Mouse (Mus musculus): ENCODE measurements around the gene Sstr5.

Sstr5 gene

GRCm38 (mm10) chr17:25497013-25497412 is at the start of gene Sstr5:
Gene Sstr5, minus strand, starts transcription at chr17:25497288.
- DNase-seq (ENCODE audit: low spot score in 2 of 2): peak in 1 of 2 experiments; percentile 19

DNA sequence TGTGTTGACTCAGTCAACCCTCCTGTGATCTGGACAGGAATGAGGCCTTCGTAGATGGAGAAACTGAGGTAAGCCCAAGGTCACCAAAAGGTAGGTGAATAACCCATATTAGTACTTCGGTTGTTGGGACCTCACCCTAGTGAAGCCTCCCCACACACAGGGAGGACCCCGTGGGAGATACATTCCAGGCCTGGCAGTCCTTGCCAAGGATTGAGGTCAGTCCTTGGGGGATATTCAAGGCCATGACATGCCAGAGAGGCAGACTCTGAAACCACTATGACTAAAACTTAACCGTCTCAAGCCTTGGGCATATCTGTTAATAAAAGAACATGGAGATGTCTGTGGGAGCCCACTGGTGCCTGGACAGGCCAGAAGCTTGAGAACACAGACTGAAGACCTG is 44.7 kb upstream of the Sstr5 start:
- DNase-seq (ENCODE audit: low spot score in 2 of 2): no peak

DNA sequence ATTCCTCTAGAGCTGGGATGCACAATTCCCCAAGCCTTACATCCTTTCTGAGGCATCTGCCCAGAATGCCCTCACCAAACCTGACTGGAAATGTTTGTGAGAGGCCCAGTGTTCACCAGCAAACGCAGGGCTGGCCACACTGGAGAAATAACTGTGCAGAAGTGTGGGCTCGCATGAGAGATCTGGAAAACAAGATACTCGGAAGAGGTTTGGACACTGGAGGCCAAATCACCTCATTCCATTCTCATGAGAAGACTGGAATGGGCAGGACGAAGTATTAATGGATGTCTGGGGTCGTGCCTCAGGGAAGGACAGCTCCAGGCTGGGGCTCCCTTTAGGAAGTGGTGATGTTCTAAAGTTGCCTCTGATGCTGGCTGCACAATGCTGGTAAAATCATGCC is 43.6 kb upstream of the Sstr5 start:
- DNase-seq (ENCODE audit: low spot score in 2 of 2): no peak

- DNase-seq (ENCODE audit: low spot score in 2 of 2): peak; percentile 30 to 39
Observed at GRCm38 (mm10) chr17:25538945-25539875, 42.1 kb upstream of the Sstr5 start.

- DNase-seq (ENCODE audit: low spot score in 2 of 2): no peak
Observed at GRCm38 (mm10) chr17:25530357-25531022, 33.4 kb upstream of the Sstr5 start.

DNA sequence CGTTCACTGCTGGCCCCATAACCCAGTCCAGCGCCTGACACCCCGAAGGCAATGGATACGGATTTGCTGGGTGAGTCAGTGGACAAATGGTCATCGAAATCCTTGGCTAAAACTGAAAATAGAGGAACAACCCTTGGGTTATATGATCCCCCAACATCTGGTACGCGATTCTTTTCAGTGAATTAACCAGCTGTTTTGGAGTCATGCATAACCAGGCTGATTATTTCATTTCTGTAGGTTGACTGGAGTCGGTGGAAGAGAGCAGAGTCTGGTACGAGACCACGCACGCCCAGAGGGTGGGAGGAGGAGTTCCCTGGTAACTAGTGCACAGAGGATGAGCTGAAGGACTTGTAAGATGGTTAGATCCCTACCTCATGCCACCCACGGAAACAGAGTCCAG is 25.0 kb upstream of the Sstr5 start:
- DNase-seq (ENCODE audit: low spot score in 2 of 2): no peak

DNA sequence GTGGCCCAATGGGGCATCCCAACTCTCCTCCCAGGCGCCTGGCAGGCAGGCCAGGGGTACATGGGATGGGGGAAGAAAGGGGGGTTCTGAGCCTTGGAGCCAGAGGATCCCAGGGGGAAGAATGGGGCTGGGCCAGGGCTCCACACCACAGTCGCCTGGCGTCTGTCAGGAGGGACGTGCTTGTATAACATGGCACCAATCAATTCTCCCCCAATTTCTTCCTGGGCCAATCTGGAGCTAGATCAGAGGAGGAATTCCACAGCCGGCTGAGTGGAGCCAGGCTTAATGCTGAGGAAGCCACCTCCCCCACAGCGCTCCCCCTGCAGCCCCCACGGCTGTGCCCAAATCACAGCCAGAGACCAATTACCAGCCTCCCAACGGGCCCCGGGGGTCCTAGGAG is 23.4 kb upstream of the Sstr5 start:
- DNase-seq (ENCODE audit: low spot score in 2 of 2): no peak

DNA sequence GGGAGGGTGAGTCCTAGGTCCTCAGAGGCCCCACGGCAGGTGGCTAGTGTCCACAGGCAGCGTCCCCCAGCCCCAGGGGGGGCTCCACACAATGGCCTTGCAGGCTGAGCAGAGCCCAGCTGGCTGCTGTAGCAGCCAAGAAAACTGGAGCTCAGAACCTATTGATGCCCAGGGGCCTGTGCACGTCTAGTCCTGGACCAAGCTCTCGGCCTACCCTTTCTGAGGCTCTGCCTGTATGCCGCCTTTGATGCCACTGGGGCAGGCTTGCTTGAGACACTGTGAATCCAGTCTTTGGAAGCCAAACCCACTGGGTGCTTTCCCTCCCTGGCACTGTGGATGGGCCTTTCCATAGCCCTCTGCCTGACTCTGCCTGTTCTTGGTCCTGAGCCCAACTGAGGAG is 22.4 kb upstream of the Sstr5 start:
- DNase-seq (ENCODE audit: low spot score in 2 of 2): no peak

- no peak for DNase-seq (ENCODE audit: low spot score in 2 of 2)
Observed at GRCm38 (mm10) chr17:25518144-25518543, 21.1 kb upstream of the Sstr5 start.

DNA sequence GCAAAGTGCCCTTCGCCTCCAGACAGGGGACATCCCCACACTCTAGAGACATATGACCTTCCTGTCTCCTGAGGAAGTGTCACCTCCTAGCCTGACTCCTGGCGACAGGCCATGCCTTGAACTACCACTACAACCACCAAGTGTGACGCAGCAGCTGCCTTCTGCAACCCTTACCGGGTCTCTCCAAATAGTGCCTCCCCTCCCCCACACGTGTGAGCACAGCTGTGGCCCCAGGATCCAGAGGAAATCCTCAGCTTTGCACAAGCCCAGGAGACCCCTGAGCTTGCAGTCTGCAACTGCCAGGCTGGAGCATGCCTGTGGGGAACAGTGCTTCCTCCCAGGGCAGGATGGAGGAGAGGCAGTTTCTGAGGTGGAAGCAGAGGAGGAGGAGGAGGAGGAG is 19.2 kb upstream of the Sstr5 start:
- DNase-seq (ENCODE audit: low spot score in 2 of 2): no peak

- DNase-seq (ENCODE audit: low spot score in 2 of 2): no peak
Observed at GRCm38 (mm10) chr17:25514055-25514454, 17.0 kb upstream of the Sstr5 start.

DNA sequence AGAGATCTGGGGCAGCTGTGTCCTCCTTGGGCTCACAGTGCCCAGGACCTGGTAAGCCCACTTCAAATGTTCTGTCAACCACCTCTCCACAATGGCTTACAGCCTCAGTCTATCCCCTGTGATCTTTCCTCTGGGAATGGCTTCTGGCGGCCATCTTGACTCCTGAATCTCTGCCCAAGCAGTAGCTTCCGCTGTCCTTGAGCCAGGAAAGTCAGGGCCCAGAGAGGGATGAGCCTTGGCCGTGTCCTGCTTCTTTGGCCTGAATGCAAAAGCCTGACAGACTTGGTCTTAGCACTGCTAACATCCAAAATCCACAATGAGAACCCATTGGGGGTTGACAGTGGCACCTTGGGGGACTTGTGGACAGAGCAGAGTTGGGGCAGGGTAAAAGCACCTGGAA is 14.8 kb upstream of the Sstr5 start:
- no peak for DNase-seq (ENCODE audit: low spot score in 2 of 2)

DNA sequence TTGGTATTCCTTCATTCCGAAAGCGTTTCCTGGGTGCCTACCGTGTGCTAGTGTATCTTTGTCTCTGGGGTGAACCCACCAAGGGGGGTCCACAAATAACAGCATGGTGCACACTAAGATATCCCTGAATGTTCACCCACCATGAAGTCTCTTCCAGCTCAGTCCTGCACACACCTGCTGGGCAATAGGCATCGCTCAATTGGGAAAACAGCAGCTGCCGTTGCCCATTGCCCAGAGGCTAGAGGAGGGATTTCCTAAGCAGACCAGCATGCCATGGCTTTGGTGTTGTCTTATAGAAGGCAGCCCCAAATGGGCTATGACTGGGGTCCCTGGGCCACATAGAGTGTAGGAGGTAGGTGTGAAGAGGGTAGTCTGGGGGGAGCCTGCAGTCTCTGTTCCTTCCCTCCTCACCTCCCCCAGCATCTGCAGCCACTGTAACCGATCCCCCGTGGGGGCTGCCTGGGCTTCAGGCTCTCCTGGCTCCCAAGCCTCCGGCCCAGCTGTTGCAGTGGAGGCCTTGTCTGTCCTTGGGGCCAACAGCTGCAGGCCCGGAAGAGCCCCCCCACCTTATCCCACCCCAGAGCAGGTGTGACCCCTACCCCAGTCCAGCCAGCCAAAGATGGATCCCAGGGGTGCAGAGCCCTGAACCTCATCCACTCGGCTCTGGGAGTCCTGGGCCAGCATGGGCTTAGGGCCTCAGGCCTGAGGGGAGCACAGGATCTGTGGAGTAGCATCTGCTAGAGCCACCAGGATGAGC is 13.2 kb upstream of the Sstr5 start:
- no peak for DNase-seq (ENCODE audit: low spot score in 2 of 2)

DNA sequence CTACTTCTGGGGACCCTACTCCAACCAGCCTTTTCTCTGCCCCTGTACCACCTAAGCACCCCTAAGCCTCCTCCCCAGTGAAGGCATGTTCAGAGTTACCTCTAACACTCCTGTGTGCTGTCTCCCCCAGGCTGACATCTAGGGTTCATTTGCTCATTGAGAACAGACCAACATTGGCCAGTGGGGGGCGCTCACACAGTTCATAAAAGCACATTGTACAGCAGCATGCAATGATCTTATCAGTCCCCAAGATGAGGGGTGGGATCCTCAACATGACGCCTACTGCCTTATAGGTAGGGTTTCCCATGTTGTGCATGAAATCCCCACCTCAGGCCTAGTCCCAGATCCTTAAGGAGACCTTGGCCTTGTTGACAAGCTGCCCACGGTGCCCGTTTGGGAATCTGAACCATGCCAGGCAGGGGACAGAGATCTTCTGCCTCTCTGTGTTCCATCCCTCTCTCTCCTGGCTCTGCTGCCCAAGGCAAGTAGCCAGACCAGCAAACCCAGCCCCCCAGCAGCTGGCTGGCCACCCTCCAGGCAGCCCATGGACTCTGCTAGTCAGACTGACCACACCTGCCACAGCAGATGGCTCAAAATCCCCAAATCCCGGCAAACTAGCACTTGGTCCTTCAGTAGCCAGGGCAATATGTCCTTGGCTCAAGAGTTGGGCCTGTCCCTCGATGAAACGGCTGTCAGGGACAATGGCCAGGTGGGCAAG is 11.9 kb upstream of the Sstr5 start:
- no peak for DNase-seq (ENCODE audit: low spot score in 2 of 2)

DNA sequence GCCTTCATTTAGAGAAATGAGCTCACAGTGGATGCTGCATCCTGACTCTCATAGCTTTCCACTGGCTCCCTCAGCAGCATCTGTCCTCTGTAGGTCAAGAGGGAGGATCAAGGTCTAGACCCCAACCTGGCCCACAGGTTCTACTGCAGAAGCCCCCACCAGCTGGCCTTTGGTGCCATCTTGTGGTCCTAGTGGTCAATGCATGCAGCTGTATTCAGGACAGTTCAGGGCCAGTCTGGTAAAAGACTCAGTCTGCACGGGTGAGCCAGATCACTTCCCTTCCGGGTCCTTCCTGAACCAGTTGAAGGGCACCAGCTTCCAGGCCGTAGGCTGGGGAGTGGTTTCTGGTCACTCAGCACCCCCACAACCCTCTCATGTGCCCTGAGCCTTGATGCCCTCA is 10.7 kb upstream of the Sstr5 start:
- peak; percentile 66 to 67 for DNase-seq (ENCODE audit: low spot score in 2 of 2)

DNA sequence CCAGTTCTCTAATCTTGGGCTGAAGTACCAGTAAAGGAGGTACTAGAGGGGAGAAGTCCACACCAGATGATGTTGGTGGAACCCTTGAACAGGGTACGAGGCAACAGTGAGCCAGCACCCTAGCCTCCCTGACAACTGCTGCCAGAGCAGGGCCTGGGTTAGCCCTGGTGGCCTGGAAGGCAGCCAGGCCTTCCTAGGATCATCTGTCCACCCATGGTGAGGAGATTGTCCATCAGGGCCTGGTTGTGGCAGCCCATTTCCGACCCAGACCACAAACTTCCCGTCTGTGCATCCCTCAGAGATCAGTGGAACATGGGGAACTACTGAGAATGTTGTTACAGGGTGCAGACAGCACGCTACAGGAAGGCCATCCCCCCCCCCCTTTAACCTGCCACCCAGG is 5.5 kb upstream of the Sstr5 start:
- DNase-seq (ENCODE audit: low spot score in 2 of 2): no peak

GRCm38 (mm10) chr17:25482092-25482491 is 15.0 kb downstream of the Sstr5 start:
- DNase-seq (ENCODE audit: low spot score in 2 of 2): no peak

DNA sequence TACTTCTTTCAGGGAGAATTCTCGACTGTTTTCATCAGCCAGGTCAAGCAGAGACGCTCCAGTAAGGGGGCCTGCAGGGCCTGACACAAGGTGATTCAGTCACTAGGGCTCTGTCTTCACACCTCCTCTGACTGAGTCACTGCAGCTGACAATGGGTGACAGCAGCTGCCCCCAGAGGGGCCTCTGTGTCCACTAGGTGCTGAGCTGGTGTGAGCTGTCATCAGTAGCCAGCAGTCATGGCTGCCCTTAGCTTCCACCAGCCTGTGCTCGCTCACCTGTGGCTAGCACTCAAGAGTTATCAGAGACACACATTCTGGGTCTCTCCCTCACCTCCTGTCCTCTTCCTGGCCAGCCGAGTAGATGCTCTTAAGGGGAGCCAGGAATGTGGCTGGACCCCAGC is 16.3 kb downstream of the Sstr5 start:
- no peak for DNase-seq (ENCODE audit: low spot score in 2 of 2)

- no peak for DNase-seq (ENCODE audit: low spot score in 2 of 2)
Observed at GRCm38 (mm10) chr17:25480152-25480551, 16.9 kb downstream of the Sstr5 start.

DNA sequence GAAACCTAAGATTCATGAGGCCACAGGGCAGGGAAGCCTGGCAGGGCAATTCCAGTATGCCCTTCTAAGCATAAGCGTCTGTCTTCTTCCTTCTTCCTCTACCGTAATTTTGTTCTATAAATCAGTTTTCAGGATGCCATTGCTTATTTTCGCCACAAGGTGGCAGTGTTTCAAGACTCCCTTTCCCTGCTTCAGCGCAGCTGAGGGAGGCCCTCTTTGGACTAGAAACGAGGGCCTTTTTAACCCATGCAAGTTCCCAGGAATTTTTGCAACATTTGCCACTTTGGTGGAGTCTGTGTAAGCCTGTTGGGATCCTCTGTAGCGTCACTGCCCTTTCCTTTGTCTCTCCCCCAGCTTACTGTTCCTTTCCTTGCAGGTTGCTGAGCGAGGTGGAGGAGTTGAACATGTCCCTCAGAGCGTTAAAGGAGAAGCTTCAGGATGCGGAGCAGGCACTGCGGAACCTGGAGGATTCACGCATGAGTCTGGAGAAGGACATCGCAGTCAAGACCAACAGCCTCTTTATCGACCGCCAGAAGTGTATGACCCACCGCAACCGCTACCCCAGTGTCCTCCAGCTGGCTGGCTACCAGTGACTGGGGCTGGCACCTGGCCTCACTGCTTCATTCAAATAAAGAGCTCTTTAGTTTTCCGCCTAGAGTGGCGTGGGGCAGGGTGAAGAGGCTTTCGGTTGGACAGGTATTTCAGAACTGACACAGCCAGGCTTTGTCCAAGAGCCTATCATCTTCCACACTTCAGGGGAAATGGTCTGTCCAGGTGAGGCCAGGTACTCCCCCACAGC is 20.9 kb downstream of the Sstr5 start:
- DNase-seq (ENCODE audit: low spot score in 2 of 2): peak; percentile 24 to 30

All from urinary bladder, postnatal 36 days (tissue).